In genomic region chr13:9395286-9395685, GRCm38 (mm10) we compare ENCODE assay signal across 23 mouse cellular contexts.
"Had no signal": no experiment of that assay in that cellular context is flagged by ENCODE, and none has a peak within 500 bp of the region (broad histone marks: within the 10 kb centered on the region; RNA-seq: fewer than 3 reads in every experiment).

No protein-coding gene starts in this region.

- H3K9ac ChIP-seq: limb, embryonic 12.5 days; limb, embryonic 15.5 days; liver, embryonic 14.5 days; liver, postnatal 0 days; lung, embryonic 14.5 days; midbrain, embryonic 12.5 days; midbrain, embryonic 15.5 days; neural tube, embryonic 12.5 days; neural tube, embryonic 15.5 days had no signal

- H3K4me1 ChIP-seq: limb, embryonic 12.5 days; limb, embryonic 15.5 days had no signal

- H3K27me3 ChIP-seq: limb, embryonic 12.5 days; limb, embryonic 15.5 days; midbrain, embryonic 12.5 days; midbrain, embryonic 15.5 days; neural tube, embryonic 12.5 days; neural tube, embryonic 15.5 days had no signal

- ATAC-seq: liver, postnatal 0 days; lung, postnatal 0 days; midbrain, embryonic 15.5 days had no signal

- DNase-seq: kidney, adult 2 months; kidney, postnatal 25 days; left cerebral cortex, postnatal 4 days; liver, postnatal 0 days; lung, embryonic 14.5 days; right cerebral cortex, adult 18-20 months; right cerebral cortex, postnatal 14 days; right cerebral cortex, postnatal 4 days; thymus, adult 2 months; thymus, postnatal 14 days; thymus, postnatal 4 days had no signal

- H3K27ac ChIP-seq: kidney, postnatal 0 days; limb, embryonic 12.5 days; limb, embryonic 15.5 days; liver, embryonic 14.5 days; macrophage; midbrain, embryonic 12.5 days; midbrain, embryonic 15.5 days; neural tube, embryonic 12.5 days; neural tube, embryonic 15.5 days; stomach, postnatal 0 days had no signal

- H3K36me3 ChIP-seq: limb, embryonic 12.5 days; limb, embryonic 15.5 days; midbrain, embryonic 12.5 days; midbrain, embryonic 15.5 days; neural tube, embryonic 12.5 days; neural tube, embryonic 15.5 days had no signal

- H3K4me3 ChIP-seq: limb, embryonic 12.5 days; limb, embryonic 15.5 days; midbrain, embryonic 12.5 days; midbrain, embryonic 15.5 days; neural tube, embryonic 12.5 days; neural tube, embryonic 15.5 days had no signal

- H3K4me2 ChIP-seq: limb, embryonic 12.5 days; limb, embryonic 15.5 days; liver, embryonic 11.5 days; lung, embryonic 14.5 days; midbrain, embryonic 12.5 days; midbrain, embryonic 15.5 days; neural tube, embryonic 12.5 days; neural tube, embryonic 15.5 days had no signal

- H3K9me3 ChIP-seq: limb, embryonic 12.5 days; limb, embryonic 15.5 days; midbrain, embryonic 12.5 days; midbrain, embryonic 15.5 days; neural tube, embryonic 12.5 days; neural tube, embryonic 15.5 days had no signal
